Mouse (Mus musculus) spleen, adult 2 months (tissue): ENCODE measurements around the gene Slc17a5. TPM values are rescaled to one million over a fixed set of nuclear protein-coding genes. Genes with fewer than 3 reads are reported as not detected.

Source experiments
- DNase-seq, 2 experiments: peaks; one replicate each; pipeline versions ENCODE4 v3.0.0 to v3.0.0-alpha.2; 2012 to 2021; ENCODE audit warnings: low spot score in 2 of 2, low read depth in 1 of 2
- H3K27ac ChIP-seq: fragments of 200-500 bp; 2 replicates; pipeline ENCODE4 v1.5.1; 2012; ENCODE audit warnings: low read length, inconsistent platforms; ENCODE audit not compliant: insufficient read depth
- H3K27me3 ChIP-seq: fragments of 200-500 bp; 2 replicates; pipeline ENCODE4 v1.6.1; 2012; ENCODE audit warnings: mild to moderate bottlenecking, moderate library complexity, low read length, inconsistent platforms; ENCODE audit not compliant: control insufficient read depth, insufficient read depth
- H3K36me3 ChIP-seq: fragments of 200-500 bp; 2 replicates; pipeline ENCODE4 v1.6.1; 2012; ENCODE audit warnings: mild to moderate bottlenecking, low read length, inconsistent platforms; ENCODE audit not compliant: control insufficient read depth, insufficient read depth
- H3K4me1 ChIP-seq: fragments of 200-500 bp; 2 replicates; pipeline ENCODE4 v1.6.1; 2011; ENCODE audit warnings: inconsistent platforms; ENCODE audit not compliant: control insufficient read depth, insufficient read depth, insufficient read length
- H3K4me3 ChIP-seq: fragments of 200-500 bp; 2 replicates; pipeline ENCODE4 v1.5.1; 2011; ENCODE audit warnings: mild to moderate bottlenecking, inconsistent platforms; ENCODE audit not compliant: insufficient read depth, insufficient read length; ENCODE audit errors: extremely low read depth
- CTCF ChIP-seq: fragments of 200-500 bp; IDR thresholded peaks from 2 replicates; pipeline ENCODE4 v1.5.1; 2011; ENCODE audit warnings: mild to moderate bottlenecking, inconsistent platforms; ENCODE audit not compliant: insufficient read depth, insufficient read length, insufficient replicate concordance; ENCODE audit errors: extremely low read depth
- POLR2A ChIP-seq: fragments of 200-500 bp; IDR thresholded peaks from 2 replicates; pipeline ENCODE4 v1.6.1; 2011; ENCODE audit warnings: low read depth, low read length, inconsistent platforms
- WGBS: fragments of 180-500 bp; shearing (Covaris S2); methylation state at CpG from one replicate; pipeline ENCODE4 v1.1.7; 2018; 5-methylcytosine and 5-hydroxymethylcytosine counted together
- polyA plus RNA-seq: library from polyadenylated mRNA; depleted of rRNA; stranded (reverse); fragments of >200 nt; gene quantifications from 2 replicates; pipeline ENCODE4 v1.2.3, GENCODE M21; 2012; rRNA removed

The Slc17a5 gene
- polyA plus RNA-seq: 4.3 and 5.0 TPM in 2 replicates

DNA sequence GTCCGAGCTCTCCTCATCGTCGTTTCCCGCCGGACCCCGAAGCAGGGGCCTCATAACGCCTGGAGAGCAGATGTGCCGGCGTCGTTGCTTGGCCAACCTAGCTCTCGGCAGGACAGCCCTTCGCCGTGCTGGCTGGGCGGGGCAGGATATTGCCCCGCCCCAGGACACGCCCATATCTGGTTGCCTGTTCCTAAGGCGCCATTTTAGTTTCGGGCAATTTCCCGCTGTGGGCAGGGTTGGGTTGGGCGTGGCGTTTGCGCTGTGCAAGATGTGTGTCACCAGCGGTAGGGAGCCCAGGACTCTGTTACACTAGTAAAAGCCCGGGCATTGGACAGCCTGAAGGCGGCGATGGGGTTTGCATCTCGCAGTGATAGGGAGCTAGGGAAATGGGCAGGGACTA is at the start of gene Slc17a5:
Gene Slc17a5 (minus strand): TSS at position 128 of the 400 bp plus-strand sequence.
- DNase-seq: peak; percentile 89 to 91
- Histone ChIP-seq H3K36me3 (no peaks in the 10 kb centered on the region), H3K4me3 (peak within 1 kb of the TSS; percentile 81), H3K27ac (peak within 1 kb of the TSS; percentile 68), H3K27me3 (no peaks in the 10 kb centered on the region), H3K4me1 (no peaks in the 10 kb centered on the region)
- under 1% methylated on average over 27 of the region's 27 CpGs for WGBS
- TF ChIP-seq POLR2A: peak; percentile 33; the same call in 1 of the 2 replicates
- no peak for TF ChIP-seq CTCF

DNA sequence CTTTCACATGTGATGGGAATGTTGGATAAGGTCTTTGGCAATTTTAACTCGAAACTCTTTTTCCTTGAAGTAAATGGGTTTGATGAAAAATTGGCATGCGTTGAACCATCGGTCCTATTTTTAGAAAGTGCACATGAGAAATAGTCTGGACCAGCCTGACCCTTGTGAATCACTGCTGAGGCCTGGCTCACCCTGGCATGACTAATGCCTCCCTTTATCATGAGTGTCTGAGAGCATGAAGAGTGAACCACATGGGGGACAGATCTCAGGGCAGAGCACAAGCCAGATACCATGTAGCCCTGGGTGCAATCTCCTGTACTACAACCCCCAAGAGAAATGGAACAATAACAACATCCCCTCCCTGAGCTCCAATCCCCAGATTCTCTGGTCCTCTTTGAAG is 46.1 kb upstream of the Slc17a5 start:
- no peak overlapping the region for H3K4me3 ChIP-seq
- no peak for DNase-seq
- no peaks in the 10 kb centered on the region for H3K27me3 ChIP-seq
- 90% methylated on average over 3 of the region's 3 CpGs for WGBS
- TF ChIP-seq POLR2A (no peak), CTCF (no peak)
- no peak overlapping the region for H3K27ac ChIP-seq
- no peaks in the 10 kb centered on the region for H3K4me1 ChIP-seq
- H3K36me3 ChIP-seq: no peaks in the 10 kb centered on the region

GRCm38 (mm10) chr9:78631755-78632434 is 44.1 kb upstream of the Slc17a5 start:
- DNase-seq: no peak
- Histone ChIP-seq H3K4me3 (no peak overlapping the region), H3K4me1 (no peaks in the 10 kb centered on the region), H3K27me3 (no peaks in the 10 kb centered on the region), H3K36me3 (no peaks in the 10 kb centered on the region), H3K27ac (no peak overlapping the region)
- 30% methylated on average over 6 of the region's 6 CpGs for WGBS
- no peak for TF ChIP-seq CTCF
- no peak for TF ChIP-seq POLR2A

DNA sequence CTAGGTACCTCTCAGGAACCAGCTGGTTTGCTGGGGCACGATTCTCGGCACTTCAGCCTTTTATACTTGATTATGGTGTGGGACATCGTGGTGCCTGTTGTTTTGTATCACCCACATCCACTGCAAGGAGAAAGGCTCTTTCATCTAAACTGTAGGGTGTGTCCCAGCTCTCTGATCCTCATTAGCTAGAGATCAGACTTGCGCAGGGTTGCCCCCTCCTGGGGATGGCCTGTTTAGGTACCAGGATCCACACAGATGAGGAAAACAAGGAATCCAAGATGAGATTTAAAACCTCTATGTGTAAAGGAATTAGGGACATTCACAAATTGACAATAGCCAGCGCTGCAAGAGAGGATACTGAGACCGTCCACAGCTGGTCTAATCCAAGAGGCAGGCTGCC is 42.1 kb upstream of the Slc17a5 start:
- Histone ChIP-seq H3K4me3 (no peak overlapping the region), H3K36me3 (no peaks in the 10 kb centered on the region), H3K27me3 (no peaks in the 10 kb centered on the region), H3K27ac (no peak overlapping the region), H3K4me1 (no peaks in the 10 kb centered on the region)
- no peak for DNase-seq
- 71% methylated on average over 6 of the region's 6 CpGs for WGBS
- no peak for TF ChIP-seq POLR2A
- no peak for TF ChIP-seq CTCF

- H3K27me3 ChIP-seq: no peaks in the 10 kb centered on the region
- TF ChIP-seq POLR2A: no peak
- no peak for TF ChIP-seq CTCF
- H3K4me1 ChIP-seq: no peaks in the 10 kb centered on the region
- DNase-seq: no peak
- H3K4me3 ChIP-seq: no peak overlapping the region
- 69% methylated on average over 10 of the region's 10 CpGs for WGBS
- H3K36me3 ChIP-seq: no peaks in the 10 kb centered on the region
- H3K27ac ChIP-seq: no peak overlapping the region
Measured at GRCm38 (mm10) chr9:78623301-78623747, 35.5 kb upstream of the Slc17a5 start.

DNA sequence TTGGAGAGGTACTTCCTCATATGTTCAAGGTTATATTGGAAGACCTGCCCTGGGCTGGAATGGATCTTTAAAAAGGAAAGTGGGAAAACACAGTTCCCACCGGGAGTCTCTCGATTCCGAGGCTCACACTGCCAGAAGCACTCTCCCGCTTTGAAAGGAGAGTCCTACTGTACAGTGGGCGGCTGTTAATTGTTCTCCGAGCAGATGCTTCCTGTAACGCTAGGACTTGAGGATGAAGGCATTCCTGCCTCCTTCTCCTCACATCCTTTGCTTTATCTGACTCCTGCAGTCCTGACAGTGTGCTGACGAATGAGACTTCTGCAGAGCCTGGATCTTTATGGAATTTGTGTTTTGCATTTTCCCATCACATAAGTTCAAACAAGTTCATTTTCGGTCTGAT is 31.4 kb upstream of the Slc17a5 start:
- TF ChIP-seq CTCF: no peak
- TF ChIP-seq POLR2A: no peak

GRCm38 (mm10) chr9:78615401-78616021 is 27.7 kb upstream of the Slc17a5 start, which contains the start of gene Cd109:
Cd109 (plus strand) TSS chr9:78615546.
- TF ChIP-seq POLR2A (no peak), CTCF (no peak)
- DNase-seq: no peak
- WGBS: 2% methylated on average over 43 of the region's 43 CpGs

More for the DNA sequence above, 31.4 kb upstream of the Slc17a5 start:
- H3K36me3 ChIP-seq: no peaks in the 10 kb centered on the region
- no peak for DNase-seq
- no peak overlapping the region for H3K4me3 ChIP-seq
- H3K4me1 ChIP-seq: peaks cover 2% of the 10 kb centered on the region; the same call in 1 of the 2 replicates
- H3K27me3 ChIP-seq: peaks cover 9% of the 10 kb centered on the region
- 72% methylated on average over 9 of the region's 9 CpGs for WGBS
- no peak overlapping the region for H3K27ac ChIP-seq

More at GRCm38 (mm10) chr9:78615401-78616021, 27.7 kb upstream of the Slc17a5 start, which contains the start of gene Cd109:
- Histone ChIP-seq H3K27me3 (peaks cover 9% of the 10 kb centered on the region), H3K4me3 (no peak within 1 kb of the TSS; the same call in 1 of the 2 replicates), H3K27ac (no peak within 1 kb of the TSS), H3K4me1 (peaks cover 2% of the 10 kb centered on the region; the same call in 1 of the 2 replicates), H3K36me3 (no peaks in the 10 kb centered on the region)
